Mouse (Mus musculus) MEL (cell line): ENCODE results near the gene Pax3. TPM values are rescaled to one million over a fixed set of nuclear protein-coding genes. Genes with fewer than 3 reads are reported as not detected.

Experiments used
- DNase-seq: peaks from one replicate; pipeline ENCODE4 v3.0.0; 2011; ENCODE audit warnings: low read depth, low spot score
- H3K27ac ChIP-seq: 2 replicates; pipeline ENCODE4 v1.5.1; 2012; ENCODE audit warnings: low read depth, mild to moderate bottlenecking, control low read depth, low read length, moderate library complexity; ENCODE audit not compliant: control insufficient read depth
- H3K27me3 ChIP-seq, 2 experiments: fragments of 150-350 bp in 1 of 2; sonication (generic) in 1 of 2; 2 replicates each; pipeline ENCODE4 v1.6.1; 2012; ENCODE audit warnings: low read length in 2 of 2, mild to moderate bottlenecking in 2 of 2, improper control_type of control experiment in 1 of 2, moderate library complexity in 1 of 2; ENCODE audit not compliant: insufficient read depth in 2 of 2, control insufficient read depth in 1 of 2
- H3K36me3 ChIP-seq, 2 experiments: 2 replicates each; pipeline ENCODE4 v1.6.1; 2012 to 2014; ENCODE audit warnings: low read length in 2 of 2, improper control_type of control experiment in 1 of 2, inconsistent platforms in 1 of 2, mild to moderate bottlenecking in 1 of 2; ENCODE audit not compliant: insufficient read depth in 2 of 2, control insufficient read depth in 1 of 2
- H3K4me1 ChIP-seq, 2 experiments: fragments of 150-350 bp in 1 of 2; sonication (generic) in 1 of 2; 2 replicates each; pipeline ENCODE4 v1.6.1; 2012; ENCODE audit warnings: low read length in 2 of 2, improper control_type of control experiment in 1 of 2, mild to moderate bottlenecking in 1 of 2; ENCODE audit not compliant: insufficient read depth in 2 of 2, control insufficient read depth in 1 of 2
- H3K4me3 ChIP-seq, 2 experiments: fragments of 150-350 bp in 1 of 2; sonication (generic) in 1 of 2; 2 replicates each; pipeline ENCODE4 v1.5.1; 2012; ENCODE audit warnings: low read depth in 2 of 2, low read length in 2 of 2, mild to moderate bottlenecking in 2 of 2, moderate library complexity in 2 of 2, control low read depth in 1 of 2, improper control_type of control experiment in 1 of 2; ENCODE audit not compliant: control insufficient read depth in 1 of 2, insufficient read depth in 1 of 2
- H3K79me2 ChIP-seq: 2 replicates; pipeline ENCODE4 v1.6.1; 2012; ENCODE audit warnings: mild to moderate bottlenecking, low read length, moderate library complexity; ENCODE audit not compliant: control insufficient read depth, poor library complexity, insufficient read depth
- H3K9ac ChIP-seq: 2 replicates; pipeline ENCODE4 v1.6.1; 2012; ENCODE audit warnings: low read depth, mild to moderate bottlenecking, control low read depth, low read length, moderate library complexity; ENCODE audit not compliant: control insufficient read depth, poor library complexity, severe bottlenecking
- H3K9me3 ChIP-seq: fragments of 150-350 bp; sonication (generic); replicated peaks from 2 replicates; pipeline ENCODE4 v1.6.1; 2012; ENCODE audit warnings: mild to moderate bottlenecking, low read length, improper control_type of control experiment, moderate library complexity; ENCODE audit not compliant: insufficient read depth
- BHLHE40 ChIP-seq: IDR thresholded peaks from 2 replicates; pipeline ENCODE4 v1.6.1; 2012; ENCODE audit warnings: low read depth, mild to moderate bottlenecking, inconsistent platforms, low read length, improper control_type of control experiment, borderline replicate concordance
- CHD1 ChIP-seq: IDR thresholded peaks from 2 replicates; pipeline ENCODE4 v1.6.1; 2012; ENCODE audit warnings: low read depth, mild to moderate bottlenecking, inconsistent platforms, low read length, improper control_type of control experiment
- CHD2 ChIP-seq: IDR thresholded peaks from 2 replicates; pipeline ENCODE4 v1.6.1; 2011; ENCODE audit warnings: low read length, improper control_type of control experiment
- E2F4 ChIP-seq: IDR thresholded peaks from 2 replicates; pipeline ENCODE4 v1.6.1; 2011; ENCODE audit warnings: low read depth, low read length, improper control_type of control experiment, borderline replicate concordance
- EP300 ChIP-seq, 2 experiments: IDR thresholded peaks; 2 replicates each; pipeline ENCODE4 v1.6.1; 2011; ENCODE audit warnings: improper control_type of control experiment in 2 of 2, low read length in 2 of 2, low read depth in 1 of 2, mild to moderate bottlenecking in 1 of 2
- GABPA ChIP-seq: IDR thresholded peaks from 2 replicates; pipeline ENCODE4 v1.6.1; 2012; ENCODE audit warnings: low read depth, mild to moderate bottlenecking, inconsistent platforms, low read length, improper control_type of control experiment, moderate library complexity
- HCFC1 ChIP-seq: IDR thresholded peaks from 2 replicates; pipeline ENCODE4 v1.6.1; 2012; ENCODE audit warnings: low read depth, mild to moderate bottlenecking, inconsistent platforms, low read length, improper control_type of control experiment, moderate library complexity
- KAT2A ChIP-seq: conservative IDR thresholded peaks from 2 replicates; pipeline ENCODE4 v1.6.1; 2012; ENCODE audit warnings: low read depth, low read length, improper control_type of control experiment, inconsistent platforms
- MAFK ChIP-seq: IDR thresholded peaks from 2 replicates; pipeline ENCODE4 v1.6.1; 2011; ENCODE audit warnings: low read depth, mild to moderate bottlenecking, low read length, improper control_type of control experiment, borderline replicate concordance
- MAX ChIP-seq: IDR thresholded peaks from 2 replicates; pipeline ENCODE4 v1.6.1; 2011; ENCODE audit warnings: low read length, improper control_type of control experiment
- MAZ ChIP-seq: IDR thresholded peaks from 2 replicates; pipeline ENCODE4 v1.6.1; 2012; ENCODE audit warnings: low read depth, mild to moderate bottlenecking, inconsistent platforms, low read length, improper control_type of control experiment
- MYB ChIP-seq: IDR thresholded peaks from 2 replicates; pipeline ENCODE4 v1.6.1; 2011; ENCODE audit warnings: mild to moderate bottlenecking, low read depth, low read length, improper control_type of control experiment
- MYC ChIP-seq: IDR thresholded peaks from 2 replicates; pipeline ENCODE4 v1.6.1; 2011; ENCODE audit warnings: low read depth, mild to moderate bottlenecking, low read length, improper control_type of control experiment, moderate library complexity
- NELFE ChIP-seq: IDR thresholded peaks from 2 replicates; pipeline ENCODE4 v1.6.1; 2011; ENCODE audit warnings: low read depth, low read length, improper control_type of control experiment
- NRF1 ChIP-seq: IDR thresholded peaks from 2 replicates; pipeline ENCODE4 v1.6.1; 2014; ENCODE audit warnings: low read depth, mild to moderate bottlenecking, inconsistent platforms, low read length, improper control_type of control experiment, moderate library complexity; ENCODE audit not compliant: poor library complexity, insufficient read depth, severe bottlenecking
- POLR2A ChIP-seq, 2 experiments: IDR thresholded peaks; 2 replicates each; pipeline ENCODE4 v1.6.1; 2011 to 2012; ENCODE audit warnings: low read length in 2 of 2, mild to moderate bottlenecking in 2 of 2, control low read depth in 1 of 2, improper control_type of control experiment in 1 of 2, low read depth in 1 of 2, moderate library complexity in 1 of 2; ENCODE audit not compliant: control insufficient read depth in 1 of 2, insufficient read depth in 1 of 2, poor library complexity in 1 of 2
- POLR2AphosphoS2 ChIP-seq: IDR thresholded peaks from 2 replicates; pipeline ENCODE4 v1.6.1; 2011; ENCODE audit warnings: low read length, improper control_type of control experiment
- POLR2AphosphoS5 ChIP-seq: IDR thresholded peaks from 2 replicates; pipeline ENCODE4 v1.6.1; 2012; ENCODE audit warnings: low read depth, borderline replicate concordance, mild to moderate bottlenecking, inconsistent platforms, low read length, moderate library complexity, mixed read lengths
- RAD21 ChIP-seq: IDR thresholded peaks from 2 replicates; pipeline ENCODE4 v1.6.1; 2011; ENCODE audit warnings: mild to moderate bottlenecking, low read depth, low read length, improper control_type of control experiment
- RCOR1 ChIP-seq: IDR thresholded peaks from 2 replicates; pipeline ENCODE4 v1.6.1; 2012; ENCODE audit warnings: low read depth, mild to moderate bottlenecking, inconsistent platforms, low read length, improper control_type of control experiment
- SIN3A ChIP-seq: IDR thresholded peaks from 2 replicates; pipeline ENCODE4 v1.6.1; 2012; ENCODE audit warnings: low read length, improper control_type of control experiment, inconsistent platforms
- TAL1 ChIP-seq: IDR thresholded peaks from 2 replicates; pipeline ENCODE4 v1.6.1; 2012; ENCODE audit warnings: mild to moderate bottlenecking, inconsistent platforms, low read length, moderate library complexity, mixed read lengths
- TCF12 ChIP-seq: IDR thresholded peaks from 2 replicates; pipeline ENCODE4 v1.6.1; 2014; ENCODE audit warnings: low read depth, mild to moderate bottlenecking, inconsistent platforms, low read length, improper control_type of control experiment, moderate library complexity
- USF1 ChIP-seq: IDR thresholded peaks from 2 replicates; pipeline ENCODE4 v1.6.1; 2014; ENCODE audit warnings: low read depth, mild to moderate bottlenecking, inconsistent platforms, low read length, improper control_type of control experiment, moderate library complexity
- ZMIZ1 ChIP-seq: IDR thresholded peaks from 2 replicates; pipeline ENCODE4 v1.6.1; 2012; ENCODE audit warnings: low read depth, mild to moderate bottlenecking, inconsistent platforms, low read length, improper control_type of control experiment, moderate library complexity
- polyA plus RNA-seq, 2 experiments: library from polyadenylated mRNA; stranded (reverse) in 1 of 2; unstranded in 1 of 2; fragments of >175 nt in 1 of 2; fragments of >200 nt in 1 of 2; gene quantifications; 2 replicates each; pipeline versions ENCODE4 v1.2.1 to v1.2.4; 2012; ENCODE audit warnings: low replicate concordance in 2 of 2, low read depth in 1 of 2; ENCODE audit not compliant: insufficient read length in 2 of 2, insufficient read depth in 1 of 2, missing spikeins in 1 of 2
- total RNA-seq: library from RNA; depleted of rRNA; stranded (reverse); fragments of 300-350 nt; gene quantifications from 2 replicates; pipeline ENCODE4 v1.2.3, GENCODE M21; 2012

Gene Pax3
- total and polyA plus RNA-seq, 3 experiments, result not detected

DNA sequence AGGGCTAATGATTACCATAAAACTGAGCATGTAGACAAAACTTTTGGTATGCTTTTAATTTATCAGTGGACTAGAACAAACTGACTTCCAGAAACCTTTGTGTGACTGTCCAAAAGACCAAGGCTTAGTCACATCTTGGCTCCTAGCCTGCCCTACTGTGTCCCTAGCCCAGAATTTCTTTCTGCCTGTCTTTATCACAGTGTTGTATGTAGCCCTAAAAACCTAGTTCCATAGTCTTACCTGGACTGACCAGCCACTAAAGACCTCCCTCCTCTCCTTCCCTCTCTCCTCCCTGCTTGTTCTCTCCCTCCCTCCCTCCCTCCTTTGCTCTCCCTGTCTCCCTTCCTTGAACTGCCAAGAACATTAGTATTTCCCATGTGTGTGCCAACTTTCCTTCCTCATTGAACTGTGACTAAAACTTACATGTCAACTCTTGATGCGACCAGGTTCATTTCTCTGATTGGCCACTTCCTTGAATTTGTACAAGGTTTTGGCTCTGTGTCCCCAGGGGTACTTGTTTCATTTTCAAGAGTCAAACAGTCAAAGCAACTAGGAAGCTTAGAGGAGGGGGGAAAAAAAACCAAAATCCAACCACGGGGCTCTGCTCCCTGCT, 48.8 kb downstream of the Pax3 start:
- TF ChIP-seq E2F4, result no peak
- no peak for TF ChIP-seq MYC
- TF ChIP-seq EP300 (IDR thresholded peaks at IDR 0.05; ENCODE audit: low read depth in 1 of 2, low read length in 2 of 2), result no peak
- no peak for TF ChIP-seq RCOR1
- TF ChIP-seq HCFC1, result no peak
- no peak for TF ChIP-seq CHD1
- no peak for TF ChIP-seq ZMIZ1
- TF ChIP-seq KAT2A, result no peak
- no peak for TF ChIP-seq TCF12
- TF ChIP-seq BHLHE40, result no peak
- no peak for TF ChIP-seq USF1
- TF ChIP-seq MAX, result no peak
- TF ChIP-seq MAFK, result no peak
- TF ChIP-seq TAL1, result no peak
- TF ChIP-seq CHD2, result no peak
- TF ChIP-seq POLR2AphosphoS2, result no peak
- no peak for TF ChIP-seq SIN3A
- no peaks in the 10 kb centered on the region for H3K79me2 ChIP-seq
- H3K27me3 ChIP-seq, result no peaks in the 10 kb centered on the region
- no peaks in the 10 kb centered on the region for H3K9me3 ChIP-seq
- no peak overlapping the region for H3K4me3 ChIP-seq
- no peak overlapping the region for H3K27ac ChIP-seq
- H3K9ac ChIP-seq, result no peak overlapping the region
- no peak for DNase-seq
- no peaks in the 10 kb centered on the region for H3K4me1 ChIP-seq
- no peaks in the 10 kb centered on the region for H3K36me3 ChIP-seq

GRCm38 (mm10) chr1:78143403-78143802, 53.5 kb downstream of the Pax3 start:
- Histone ChIP-seq H3K9ac (no peak overlapping the region), H3K27me3 (no peaks in the 10 kb centered on the region), H3K4me1 (no peaks in the 10 kb centered on the region), H3K36me3 (no peaks in the 10 kb centered on the region), H3K27ac (no peak overlapping the region), H3K4me3 (no peak overlapping the region), H3K79me2 (no peaks in the 10 kb centered on the region), H3K9me3 (no peaks in the 10 kb centered on the region)
- TF ChIP-seq MYC, result no peak
- TF ChIP-seq POLR2AphosphoS5, result no peak
- TF ChIP-seq BHLHE40, result no peak
- no peak for TF ChIP-seq HCFC1
- no peak for TF ChIP-seq MAZ
- no peak for TF ChIP-seq GABPA
- TF ChIP-seq E2F4, result no peak
- TF ChIP-seq POLR2A (IDR thresholded peaks at IDR 0.05; ENCODE audit: control insufficient read depth in 1 of 2, insufficient read depth in 1 of 2, low read depth in 1 of 2, low read length in 2 of 2, poor library complexity in 1 of 2), result no peak
- TF ChIP-seq RCOR1, result no peak
- no peak for TF ChIP-seq CHD1
- TF ChIP-seq RAD21, result no peak
- TF ChIP-seq TAL1, result no peak
- TF ChIP-seq NRF1, result no peak
- no peak for TF ChIP-seq TCF12
- no peak for TF ChIP-seq MYB
- no peak for TF ChIP-seq NELFE
- TF ChIP-seq MAX, result no peak
- no peak for DNase-seq
